Mouse (Mus musculus): Measurements from ENCODE around the gene Wrap73. TPM values are rescaled to one million over a fixed set of nuclear protein-coding genes. Genes with fewer than 3 reads are reported as not detected.
A peak's percentile ranks its signal among the peaks of the same experiment; 100 is the strongest.

Wrap73 gene
- polyA plus RNA-seq, 1 experiment, result 16.9 TPM

GRCm38 (mm10) chr4:154198377-154198961 lies 56.3 kb downstream of the Wrap73 start:
- Histone ChIP-seq H3K4me3 (ENCODE audit: low read depth, low read length) (no peak overlapping the region), H3K4me1 (ENCODE audit: control insufficient read depth, insufficient read depth, insufficient read length, low read length) (no peaks in the 10 kb centered on the region), H3K27me3 (ENCODE audit: control insufficient read depth, insufficient read depth, low read length) (no peaks in the 10 kb centered on the region), H3K36me3 (ENCODE audit: control insufficient read depth, insufficient read depth, low read length) (no peaks in the 10 kb centered on the region), H3K27ac (ENCODE audit: insufficient read depth, low read depth, low read length) (no peak overlapping the region)
- TF ChIP-seq POLR2A (IDR thresholded peaks at IDR 0.05; ENCODE audit: low read depth, low read length) (no peak), CTCF (IDR thresholded peaks at IDR 0.05; ENCODE audit: extremely low read depth, insufficient read length, insufficient replicate concordance, low read depth, low read length) (no peak)
- WGBS, result 68% methylated on average over 7 of the region's 7 CpGs

- no peak overlapping the region for H3K27ac ChIP-seq (ENCODE audit: insufficient read depth, low read depth, low read length)
- H3K36me3 ChIP-seq (ENCODE audit: control insufficient read depth, insufficient read depth, low read length), result no peaks in the 10 kb centered on the region
- no peak overlapping the region for H3K4me3 ChIP-seq (ENCODE audit: low read depth, low read length)
- no peaks in the 10 kb centered on the region for H3K4me1 ChIP-seq (ENCODE audit: control insufficient read depth, insufficient read depth, insufficient read length, low read length)
- TF ChIP-seq POLR2A (IDR thresholded peaks at IDR 0.05; ENCODE audit: low read depth, low read length) (no peak), CTCF (IDR thresholded peaks at IDR 0.05; ENCODE audit: extremely low read depth, insufficient read length, insufficient replicate concordance, low read depth, low read length) (no peak)
- no peaks in the 10 kb centered on the region for H3K27me3 ChIP-seq (ENCODE audit: control insufficient read depth, insufficient read depth, low read length)
- 83% methylated on average over 5 of the region's 5 CpGs for WGBS
Measured at GRCm38 (mm10) chr4:154201511-154201910, 59.3 kb downstream of the Wrap73 start.

GRCm38 (mm10) chr4:154204532-154204931 lies 62.4 kb downstream of the Wrap73 start:
- Histone ChIP-seq H3K4me1 (ENCODE audit: control insufficient read depth, insufficient read depth, insufficient read length, low read length) (no peaks in the 10 kb centered on the region), H3K36me3 (ENCODE audit: control insufficient read depth, insufficient read depth, low read length) (no peaks in the 10 kb centered on the region), H3K4me3 (ENCODE audit: low read depth, low read length) (no peak overlapping the region), H3K27me3 (ENCODE audit: control insufficient read depth, insufficient read depth, low read length) (no peaks in the 10 kb centered on the region), H3K27ac (ENCODE audit: insufficient read depth, low read depth, low read length) (no peak overlapping the region)
- WGBS, result 76% methylated on average over 7 of the region's 7 CpGs
- no peak for TF ChIP-seq CTCF (IDR thresholded peaks at IDR 0.05; ENCODE audit: extremely low read depth, insufficient read length, insufficient replicate concordance, low read depth, low read length)
- TF ChIP-seq POLR2A (IDR thresholded peaks at IDR 0.05; ENCODE audit: low read depth, low read length), result no peak

- Histone ChIP-seq H3K4me1 (ENCODE audit: control insufficient read depth, insufficient read depth, insufficient read length, low read length) (no peaks in the 10 kb centered on the region), H3K27ac (ENCODE audit: insufficient read depth, low read depth, low read length) (no peak overlapping the region), H3K4me3 (ENCODE audit: low read depth, low read length) (no peak overlapping the region), H3K27me3 (ENCODE audit: control insufficient read depth, insufficient read depth, low read length) (no peaks in the 10 kb centered on the region), H3K36me3 (ENCODE audit: control insufficient read depth, insufficient read depth, low read length) (no peaks in the 10 kb centered on the region)
- WGBS, result 49% methylated on average over 5 of the region's 5 CpGs
- no peak for TF ChIP-seq POLR2A (IDR thresholded peaks at IDR 0.05; ENCODE audit: low read depth, low read length)
- no peak for TF ChIP-seq CTCF (IDR thresholded peaks at IDR 0.05; ENCODE audit: extremely low read depth, insufficient read length, insufficient replicate concordance, low read depth, low read length)
Measured at GRCm38 (mm10) chr4:154205392-154205791, 63.2 kb downstream of the Wrap73 start.

GRCm38 (mm10) chr4:154207261-154207660 lies 65.1 kb downstream of the Wrap73 start:
- Histone ChIP-seq H3K4me1 (ENCODE audit: control insufficient read depth, insufficient read depth, insufficient read length, low read length) (no peaks in the 10 kb centered on the region), H3K36me3 (ENCODE audit: control insufficient read depth, insufficient read depth, low read length) (no peaks in the 10 kb centered on the region), H3K27ac (ENCODE audit: insufficient read depth, low read depth, low read length) (no peak overlapping the region), H3K4me3 (ENCODE audit: low read depth, low read length) (no peak overlapping the region), H3K27me3 (ENCODE audit: control insufficient read depth, insufficient read depth, low read length) (no peaks in the 10 kb centered on the region)
- TF ChIP-seq CTCF (IDR thresholded peaks at IDR 0.05; ENCODE audit: extremely low read depth, insufficient read length, insufficient replicate concordance, low read depth, low read length), result peak; percentile 95; the same call in 1 of the 2 replicates
- TF ChIP-seq POLR2A (IDR thresholded peaks at IDR 0.05; ENCODE audit: low read depth, low read length), result no peak
- 12% methylated on average over 5 of the region's 5 CpGs for WGBS

- no peaks in the 10 kb centered on the region for H3K36me3 ChIP-seq (ENCODE audit: control insufficient read depth, insufficient read depth, low read length)
- H3K4me3 ChIP-seq (ENCODE audit: low read depth, low read length), result no peak overlapping the region
- no peak overlapping the region for H3K27ac ChIP-seq (ENCODE audit: insufficient read depth, low read depth, low read length)
- no peak for TF ChIP-seq POLR2A (IDR thresholded peaks at IDR 0.05; ENCODE audit: low read depth, low read length)
- no peak for TF ChIP-seq CTCF (IDR thresholded peaks at IDR 0.05; ENCODE audit: extremely low read depth, insufficient read length, insufficient replicate concordance, low read depth, low read length)
- peaks cover 3% of the 10 kb centered on the region; the same call in 1 of the 2 replicates for H3K4me1 ChIP-seq (ENCODE audit: control insufficient read depth, insufficient read depth, insufficient read length, low read length)
- 73% methylated on average over 6 of the region's 6 CpGs for WGBS
- H3K27me3 ChIP-seq (ENCODE audit: control insufficient read depth, insufficient read depth, low read length), result no peaks in the 10 kb centered on the region
Measured at GRCm38 (mm10) chr4:154209054-154209453, 66.9 kb downstream of the Wrap73 start.

- H3K27me3 ChIP-seq (ENCODE audit: control insufficient read depth, insufficient read depth, low read length), result no peaks in the 10 kb centered on the region
- H3K36me3 ChIP-seq (ENCODE audit: control insufficient read depth, insufficient read depth, low read length), result no peaks in the 10 kb centered on the region
- H3K27ac ChIP-seq (ENCODE audit: insufficient read depth, low read depth, low read length), result no peak overlapping the region
- no peak overlapping the region for H3K4me3 ChIP-seq (ENCODE audit: low read depth, low read length)
- peaks cover 5% of the 10 kb centered on the region for H3K4me1 ChIP-seq (ENCODE audit: control insufficient read depth, insufficient read depth, insufficient read length, low read length)
- TF ChIP-seq CTCF (IDR thresholded peaks at IDR 0.05; ENCODE audit: extremely low read depth, insufficient read length, insufficient replicate concordance, low read depth, low read length), result no peak
- TF ChIP-seq POLR2A (IDR thresholded peaks at IDR 0.05; ENCODE audit: low read depth, low read length), result no peak
- WGBS, result 26% methylated on average over 3 of the region's 3 CpGs
Measured at GRCm38 (mm10) chr4:154209825-154210224, 67.7 kb downstream of the Wrap73 start.
